Mouse (Mus musculus): ENCODE results near the gene Yod1.

Gene Yod1

GRCm38 (mm10) chr1:130769925-130770324 is 52.8 kb downstream of the Yod1 start:
- DNase-seq (ENCODE audit: low spot score), result no peak

- DNase-seq (ENCODE audit: low spot score), result no peak
Observed at GRCm38 (mm10) chr1:130770487-130770886, 53.4 kb downstream of the Yod1 start.

GRCm38 (mm10) chr1:130770981-130771494 is 53.9 kb downstream of the Yod1 start:
- no peak for DNase-seq (ENCODE audit: low spot score)
